Mouse (Mus musculus): ENCODE measurements around the gene Klhl31. TPM values are rescaled to one million over a fixed set of nuclear protein-coding genes. Genes with fewer than 3 reads are reported as not detected.

Klhl31 gene
- total RNA-seq, 4 experiments from 2014 or later = 595 to 734 (median 690) TPM

GRCm38 (mm10) chr9:77703476-77703875, 67.2 kb downstream of the Klhl31 start:
- no peak for DNase-seq (ENCODE audit: low spot score in 2 of 2)

GRCm38 (mm10) chr9:77704108-77704507, 67.8 kb downstream of the Klhl31 start:
- DNase-seq (ENCODE audit: low spot score in 2 of 2) = no peak

GRCm38 (mm10) chr9:77706515-77706914, 70.2 kb downstream of the Klhl31 start:
- no peak for DNase-seq (ENCODE audit: low spot score in 2 of 2)

- DNase-seq (ENCODE audit: low spot score in 2 of 2) = no peak
Observed at GRCm38 (mm10) chr9:77707433-77708139, 71.3 kb downstream of the Klhl31 start.

GRCm38 (mm10) chr9:77708950-77709349, 72.7 kb downstream of the Klhl31 start:
- no peak for DNase-seq (ENCODE audit: low spot score in 2 of 2)

Other genes with a start within 250 kb of the Klhl31 start
- gene Lrrc1, start 91.6 kb upstream of the Klhl31 start, total RNA-seq (2022) = 1 to 10 TPM in 2 of 4 experiments, under 1 TPM in 2; 0.58 to 1.7 (median 0.93) TPM
- 1 to 10 TPM; 7.2 to 9.6 (median 9.4) TPM for gene Gclc, start 118.0 kb downstream of the Klhl31 start, total RNA-seq (2022)